Mouse (Mus musculus) liver, embryonic 11.5 days (tissue): ENCODE measurements around the gene Psmc3ip. TPM values are rescaled to one million over a fixed set of nuclear protein-coding genes. Genes with fewer than 3 reads are reported as not detected.
"Not testable (repeated sequence)": the region's sequence is repeated elsewhere in the genome, so short reads cannot be mapped to it uniquely, and the experiment has no call there.

Source experiments
- ATAC-seq: fragments of 200-750 bp; cut with Nextera tagmentation; replicated peaks from 2 replicates; pipeline ENCODE4 v1.8.0; 2017; ENCODE audit warnings: moderate number of reproducible peaks, mild to moderate bottlenecking, moderate TSS enrichment, moderate library complexity; ENCODE audit not compliant: low FRiP score
- DNase-seq: peaks from one replicate; pipeline ENCODE4 v3.0.0-alpha.2; 2017; ENCODE audit warnings: low spot score
- H3K27ac ChIP-seq: fragments of 300-500 bp; sonication (generic); 2 replicates; pipeline ENCODE4 v1.5.1; 2014; ENCODE audit warnings: mild to moderate bottlenecking, low read depth, low read length, control low read depth
- H3K27me3 ChIP-seq: fragments of 300-500 bp; sonication (generic); replicated peaks from 2 replicates; pipeline ENCODE4 v1.6.1; 2014; ENCODE audit warnings: low read length, mixed read lengths; ENCODE audit not compliant: control insufficient read depth, insufficient read depth
- H3K36me3 ChIP-seq: fragments of 300-500 bp; sonication (generic); 2 replicates; pipeline ENCODE4 v1.6.1; 2014; ENCODE audit warnings: mild to moderate bottlenecking, low read length, moderate library complexity, mixed read lengths; ENCODE audit not compliant: control insufficient read depth, insufficient read depth
- H3K4me1 ChIP-seq: fragments of 300-500 bp; sonication (generic); replicated peaks from 2 replicates; pipeline ENCODE4 v1.6.1; 2014; ENCODE audit warnings: low read length, mixed read lengths; ENCODE audit not compliant: control insufficient read depth, insufficient read depth
- H3K4me2 ChIP-seq: fragments of 300-500 bp; sonication (generic); 2 replicates; pipeline ENCODE4 v1.6.1; 2014; ENCODE audit warnings: mild to moderate bottlenecking, control low read depth, moderate library complexity
- H3K4me3 ChIP-seq: fragments of 300-500 bp; sonication (generic); 2 replicates; pipeline ENCODE4 v1.5.1; 2014; ENCODE audit warnings: low read depth, low read length, control low read depth
- H3K9ac ChIP-seq: fragments of 300-500 bp; sonication (generic); 2 replicates; pipeline ENCODE4 v1.6.1; 2014; ENCODE audit warnings: low read depth, low read length, control low read depth
- H3K9me3 ChIP-seq: fragments of 300-500 bp; sonication (generic); 2 replicates; pipeline ENCODE4 v1.6.1; 2016; ENCODE audit warnings: low read length, inconsistent platforms, mixed read lengths; ENCODE audit not compliant: control insufficient read depth
- WGBS: fragments of 180-500 bp; shearing (Covaris S2); extraction: QIAGEN DNeasy Blood & Tissue Kit; methylation state at CpG from one replicate; pipeline ENCODE4 v1.1.7; 2014; 5-methylcytosine and 5-hydroxymethylcytosine counted together
- polyA plus RNA-seq: library from polyadenylated mRNA; unstranded; fragments of >200 nt; fragmentation: Nextera tagmentation; extraction: Ambion mirVana; gene quantifications from 2 replicates; pipeline ENCODE4 v1.2.1, GENCODE M21; 2014

Psmc3ip gene
- polyA plus RNA-seq, 1 experiment from 2014 or later, result 42.8 TPM

DNA sequence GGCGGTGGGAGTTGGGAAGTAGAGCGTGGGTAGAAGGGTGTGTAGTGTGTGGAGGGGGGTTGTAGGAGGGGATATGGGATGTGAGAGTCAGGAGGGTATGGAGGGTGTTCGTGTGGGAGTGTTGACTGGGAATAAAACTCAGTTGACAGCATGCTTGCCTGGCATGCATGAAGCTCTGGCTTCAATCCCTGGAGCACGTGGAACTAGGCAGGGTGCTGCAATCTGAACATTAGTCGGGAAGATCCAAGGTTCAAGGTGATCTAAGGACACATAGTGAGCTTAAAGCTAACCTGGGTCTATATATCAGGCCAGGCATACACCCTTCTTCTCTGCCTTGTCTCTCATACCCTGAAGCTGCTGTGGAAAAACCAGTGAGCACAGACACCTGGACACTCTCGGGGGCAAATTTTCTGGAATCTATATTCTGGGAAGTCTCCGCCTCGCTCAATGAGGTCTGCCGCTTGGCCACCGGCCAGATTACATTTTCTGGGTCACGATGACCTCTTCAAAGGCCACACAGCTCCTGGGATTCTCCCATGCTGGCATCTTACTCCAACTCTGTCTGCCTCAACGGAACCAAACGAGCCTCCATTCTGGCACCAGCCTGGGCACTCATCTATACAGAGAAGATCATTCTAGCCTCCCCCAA lies 39.1 kb upstream of the Psmc3ip start:
- Histone ChIP-seq H3K9me3 (no peaks in the 10 kb centered on the region), H3K27ac (no peak overlapping the region), H3K27me3 (peaks cover 8% of the 10 kb centered on the region), H3K4me1 (peaks cover 8% of the 10 kb centered on the region), H3K9ac (no peak overlapping the region), H3K4me3 (no peak overlapping the region), H3K4me2 (no peak overlapping the region), H3K36me3 (no peaks in the 10 kb centered on the region)
- WGBS, result 79% methylated on average over 13 of the region's 13 CpGs
- DNase-seq (no peak), ATAC-seq (no peak)

DNA sequence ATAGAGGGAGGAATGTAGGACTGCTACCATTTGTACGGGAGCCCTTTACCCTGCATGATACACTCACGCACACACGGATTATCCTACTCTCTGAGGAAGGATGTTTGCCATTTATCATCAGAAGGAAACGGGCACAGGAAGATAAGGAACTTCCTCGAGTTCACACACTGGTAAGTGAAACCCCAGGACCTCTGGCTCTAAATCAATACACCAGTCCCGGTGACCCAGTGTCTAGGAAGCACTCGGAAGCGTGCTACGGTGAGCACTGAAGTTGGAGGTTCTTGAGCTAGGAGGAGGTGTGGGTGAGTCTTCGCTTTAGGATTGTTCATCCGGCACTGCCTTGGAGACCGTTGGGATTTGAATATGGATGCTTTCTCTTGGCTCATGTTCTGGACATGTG lies 37.8 kb upstream of the Psmc3ip start:
- Histone ChIP-seq H3K9ac (no peak overlapping the region), H3K9me3 (no peaks in the 10 kb centered on the region), H3K4me2 (no peak overlapping the region), H3K4me1 (peaks cover 8% of the 10 kb centered on the region), H3K4me3 (no peak overlapping the region), H3K36me3 (no peaks in the 10 kb centered on the region), H3K27ac (no peak overlapping the region), H3K27me3 (no peaks in the 10 kb centered on the region)
- ATAC-seq (no peak), DNase-seq (no peak)
- WGBS, result 37% methylated on average over 12 of the region's 12 CpGs

DNA sequence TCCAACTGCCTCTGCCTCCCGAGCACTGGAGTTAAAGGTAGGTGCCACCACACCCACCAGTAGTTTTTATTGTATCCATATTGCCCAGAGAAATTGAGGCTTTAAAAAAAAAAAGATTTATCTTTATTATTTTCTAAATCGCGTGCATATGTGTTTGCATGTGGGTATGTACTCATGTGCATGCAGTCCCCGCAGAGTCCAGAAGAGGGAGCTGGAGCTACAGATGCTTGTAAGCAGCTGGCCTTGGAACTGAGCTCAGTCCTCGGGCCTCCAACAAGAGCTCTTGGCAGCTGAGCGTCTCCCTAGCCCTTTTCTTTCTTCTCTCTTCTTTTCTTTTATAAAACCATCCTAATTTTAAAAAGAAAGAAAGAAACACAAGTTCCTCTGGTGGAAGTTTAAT lies 36.5 kb upstream of the Psmc3ip start:
- DNase-seq (no peak), ATAC-seq (no peak)
- peaks cover 8% of the 10 kb centered on the region for H3K4me1 ChIP-seq
- WGBS, result 86% methylated on average over 6 of the region's 6 CpGs
- no peak overlapping the region for H3K4me3 ChIP-seq
- no peak overlapping the region for H3K4me2 ChIP-seq
- H3K36me3 ChIP-seq, result peaks cover 5% of the 10 kb centered on the region
- H3K9ac ChIP-seq, result no peak overlapping the region
- H3K27me3 ChIP-seq, result no peaks in the 10 kb centered on the region
- no peaks in the 10 kb centered on the region for H3K9me3 ChIP-seq
- H3K27ac ChIP-seq, result no peak overlapping the region

DNA sequence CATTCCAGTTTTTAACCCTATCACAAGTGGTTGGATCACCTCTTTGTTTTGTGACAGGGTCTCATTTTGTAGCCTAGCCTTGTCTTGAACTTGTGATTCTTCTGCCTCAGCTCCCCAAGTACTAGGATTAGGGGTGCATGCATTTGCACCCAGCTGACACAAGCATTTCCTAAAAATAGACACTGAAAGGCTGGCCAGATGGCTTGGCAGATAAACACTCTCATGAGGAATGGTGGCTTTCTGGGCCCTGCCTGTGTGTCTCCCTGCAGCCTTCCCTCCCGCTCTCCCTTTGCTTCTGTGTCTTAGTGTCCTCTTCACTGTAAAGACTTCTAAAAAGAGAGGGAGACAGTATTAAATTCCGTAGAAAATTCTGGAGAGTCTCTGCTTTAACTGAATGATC lies 36.0 kb upstream of the Psmc3ip start:
- peaks cover 10% of the 10 kb centered on the region for H3K36me3 ChIP-seq
- WGBS, result 73% methylated on average over 2 of the region's 2 CpGs
- no peak overlapping the region for H3K9ac ChIP-seq
- no peaks in the 10 kb centered on the region for H3K27me3 ChIP-seq
- H3K4me3 ChIP-seq, result no peak overlapping the region
- DNase-seq, result no peak
- no peak overlapping the region for H3K4me2 ChIP-seq
- H3K27ac ChIP-seq, result no peak overlapping the region; the same call in 1 of the 2 replicates
- peaks cover 8% of the 10 kb centered on the region for H3K4me1 ChIP-seq
- ATAC-seq, result no peak
- H3K9me3 ChIP-seq, result no peaks in the 10 kb centered on the region

- no peak for ATAC-seq
- no peak overlapping the region for H3K27ac ChIP-seq
- WGBS, result 39% methylated on average over 18 of the region's 18 CpGs
- no peaks in the 10 kb centered on the region for H3K9me3 ChIP-seq
- no peak for DNase-seq
- H3K4me3 ChIP-seq, result no peak overlapping the region
- H3K4me2 ChIP-seq, result no peak overlapping the region
- no peaks in the 10 kb centered on the region for H3K27me3 ChIP-seq
- H3K4me1 ChIP-seq, result peaks cover 8% of the 10 kb centered on the region
- H3K9ac ChIP-seq, result no peak overlapping the region; the same call in 1 of the 2 replicates
- H3K36me3 ChIP-seq, result peaks cover 19% of the 10 kb centered on the region
These were observed 35.0 kb upstream of the Psmc3ip start for GRCm38 (mm10) chr11:101130056-101130756.

DNA sequence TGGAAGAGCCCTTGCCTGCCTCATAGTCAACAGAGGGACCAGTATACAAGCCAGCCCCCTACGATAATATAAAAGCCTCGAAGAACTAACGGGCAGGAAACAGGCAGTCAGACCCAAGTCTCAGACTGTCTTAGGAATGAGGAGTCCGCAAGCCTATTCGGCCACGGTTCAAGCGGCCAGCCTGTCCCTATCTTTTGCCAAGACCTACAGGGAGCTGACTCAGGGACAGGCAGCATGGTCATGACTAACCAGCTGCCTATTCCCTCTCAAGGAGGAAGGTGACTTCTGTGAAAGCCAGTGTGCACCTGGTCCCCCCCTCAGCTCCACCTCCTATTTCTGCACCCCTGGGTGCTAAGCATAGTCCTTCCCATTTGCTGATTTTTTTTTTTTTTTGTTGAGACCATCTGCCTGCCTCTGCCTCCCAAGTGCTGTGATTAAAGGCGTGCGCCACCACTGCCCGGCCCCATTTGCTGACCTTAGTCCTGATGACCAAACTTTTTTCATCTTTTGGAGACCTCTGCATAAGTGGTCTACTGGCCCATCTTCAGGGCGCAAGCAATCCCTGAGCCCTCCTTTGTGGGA lies 33.9 kb upstream of the Psmc3ip start:
- no peak overlapping the region for H3K4me2 ChIP-seq
- ATAC-seq, result no peak
- no peak for DNase-seq

GRCm38 (mm10) chr11:101127075-101127474 lies 31.8 kb upstream of the Psmc3ip start:
- peaks cover 8% of the 10 kb centered on the region for H3K4me1 ChIP-seq
- no peak overlapping the region for H3K4me3 ChIP-seq
- WGBS, result 95% methylated on average over 1 of the region's 1 CpGs
- H3K9me3 ChIP-seq, result no peaks in the 10 kb centered on the region
- H3K9ac ChIP-seq, result no peak overlapping the region
- peaks cover 22% of the 10 kb centered on the region for H3K36me3 ChIP-seq
- no peak for DNase-seq
- no peaks in the 10 kb centered on the region for H3K27me3 ChIP-seq
- no peak for ATAC-seq
- no peak overlapping the region for H3K4me2 ChIP-seq
- H3K27ac ChIP-seq, result no peak overlapping the region

More for the DNA sequence above, 33.9 kb upstream of the Psmc3ip start:
- no peak overlapping the region for H3K9ac ChIP-seq
- 78% methylated on average over 11 of the region's 11 CpGs for WGBS
- no peaks in the 10 kb centered on the region for H3K9me3 ChIP-seq
- H3K36me3 ChIP-seq, result peaks cover 19% of the 10 kb centered on the region
- no peak overlapping the region for H3K4me3 ChIP-seq
- peaks cover 8% of the 10 kb centered on the region for H3K4me1 ChIP-seq
- no peaks in the 10 kb centered on the region for H3K27me3 ChIP-seq
- no peak overlapping the region for H3K27ac ChIP-seq

- not testable (repeated sequence) for H3K27me3 ChIP-seq, H3K4me1 ChIP-seq, H3K4me2 ChIP-seq, DNase-seq, H3K4me3 ChIP-seq, H3K9ac ChIP-seq, H3K27ac ChIP-seq, H3K9me3 ChIP-seq, ATAC-seq
- 93% methylated on average over 7 of the region's 9 CpGs for WGBS
- peaks cover 22% of the 10 kb centered on the region for H3K36me3 ChIP-seq
These were observed 29.8 kb upstream of the Psmc3ip start for GRCm38 (mm10) chr11:101125008-101125407.
